Mouse (Mus musculus) forebrain, postnatal 0 days (tissue): ENCODE measurements around the gene Gabrb3. TPM values are rescaled to one million over a fixed set of nuclear protein-coding genes. Genes with fewer than 3 reads are reported as not detected.

Source experiments
- ATAC-seq: fragments of 200-750 bp; cut with Nextera tagmentation; 2 replicates; pipeline ENCODE4 v1.8.0; 2017; ENCODE audit warnings: mild to moderate bottlenecking, moderate library complexity
- DNase-seq: peaks from one replicate; pipeline ENCODE4 v3.0.0-alpha.2; 2015
- H3K27ac ChIP-seq: fragments of 300-500 bp; sonication (generic); 2 replicates; pipeline ENCODE4 v1.5.1; 2014; ENCODE audit warnings: low read depth, mild to moderate bottlenecking, antibody characterized with exemption, low read length, moderate library complexity, mixed read lengths
- H3K27me3 ChIP-seq: fragments of 300-500 bp; sonication (generic); 2 replicates; pipeline ENCODE4 v1.6.1; 2014; ENCODE audit warnings: mild to moderate bottlenecking, low read length, mixed read lengths; ENCODE audit not compliant: insufficient read depth
- H3K36me3 ChIP-seq: fragments of 300-500 bp; sonication (generic); 2 replicates; pipeline ENCODE4 v1.6.1; 2014; ENCODE audit warnings: mild to moderate bottlenecking, moderate library complexity; ENCODE audit not compliant: insufficient read depth
- H3K4me1 ChIP-seq: fragments of 300-500 bp; sonication (generic); 2 replicates; pipeline ENCODE4 v1.6.1; 2014; ENCODE audit warnings: antibody characterized with exemption; ENCODE audit not compliant: insufficient read depth
- H3K4me2 ChIP-seq: fragments of 300-500 bp; sonication (generic); 2 replicates; pipeline ENCODE4 v1.6.1; 2014; ENCODE audit warnings: low read depth, mild to moderate bottlenecking, moderate library complexity
- H3K4me3 ChIP-seq: fragments of 300-500 bp; sonication (generic); 2 replicates; pipeline ENCODE4 v1.5.1; 2014; ENCODE audit warnings: low read depth, low read length, mixed read lengths
- H3K9ac ChIP-seq: fragments of 300-500 bp; sonication (generic); 2 replicates; pipeline ENCODE4 v1.6.1; 2014; ENCODE audit warnings: mild to moderate bottlenecking
- H3K9me3 ChIP-seq: fragments of 300-500 bp; sonication (generic); 2 replicates; pipeline ENCODE4 v1.6.1; 2016; ENCODE audit warnings: low read length
- CTCF ChIP-seq: sonication (generic); IDR thresholded peaks from 2 replicates; pipeline ENCODE4 v1.5.1; 2016; ENCODE audit warnings: antibody characterized with exemption, control low read depth, low read depth
- whole genome bisulfite sequencing: fragments of 180-500 bp; shearing (Covaris S2); extraction: QIAGEN DNeasy Blood & Tissue Kit; methylation state at CpG from one replicate; pipeline ENCODE4 v1.1.7; 2014; 5-methylcytosine and 5-hydroxymethylcytosine counted together
- polyA plus RNA-seq: library from polyadenylated mRNA; unstranded; fragments of >200 nt; fragmentation: Nextera tagmentation; extraction: Ambion mirVana; gene quantifications from 2 replicates; pipeline ENCODE4 v1.2.1, GENCODE M21; 2015
- total RNA-seq: library from RNA; depleted of rRNA; stranded (reverse); fragments of >200 nt; gene quantifications from 2 replicates; pipeline ENCODE4 v1.2.3, GENCODE M21; 2014; rRNA removed

Gene Gabrb3
- total RNA-seq (159 and 198 TPM in 2 replicates), polyA plus RNA-seq (35.2 and 51.2 TPM in 2 replicates)

DNA sequence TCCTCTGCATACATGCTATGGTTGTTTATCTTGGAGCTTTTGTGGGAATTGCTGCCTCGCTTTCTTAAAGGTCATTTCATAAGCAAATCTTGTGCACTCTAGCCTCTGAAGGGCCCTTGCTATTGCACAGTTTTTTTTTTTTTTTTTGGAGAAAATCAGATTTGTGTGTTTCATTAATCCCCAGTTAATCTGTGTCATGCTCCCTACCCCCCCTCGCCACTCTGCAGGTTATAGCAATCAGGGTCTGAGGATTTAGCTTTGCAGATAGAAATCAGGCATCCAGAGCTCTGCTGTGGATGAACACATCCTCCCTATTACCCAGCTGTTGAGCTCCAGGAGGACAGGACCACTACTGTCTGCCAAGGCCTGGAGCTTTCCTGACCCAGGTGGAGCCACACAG is at the start of gene Gabrb3:
Gene Gabrb3, plus strand, starts transcription at position 301 of the 400 bp plus-strand sequence.
- H3K4me3 ChIP-seq: no peak within 1 kb of the TSS
- no peaks in the 10 kb centered on the region for H3K36me3 ChIP-seq
- no peak for TF ChIP-seq CTCF
- H3K27me3 ChIP-seq: no peaks in the 10 kb centered on the region
- no peak within 1 kb of the TSS for H3K4me2 ChIP-seq
- WGBS: 89% methylated on average over 2 of the region's 2 CpGs
- H3K9me3 ChIP-seq: no peaks in the 10 kb centered on the region
- DNase-seq: no peak
- H3K4me1 ChIP-seq: no peaks in the 10 kb centered on the region
- no peak within 1 kb of the TSS for H3K9ac ChIP-seq
- no peak within 1 kb of the TSS for H3K27ac ChIP-seq
- ATAC-seq: no peak

DNA sequence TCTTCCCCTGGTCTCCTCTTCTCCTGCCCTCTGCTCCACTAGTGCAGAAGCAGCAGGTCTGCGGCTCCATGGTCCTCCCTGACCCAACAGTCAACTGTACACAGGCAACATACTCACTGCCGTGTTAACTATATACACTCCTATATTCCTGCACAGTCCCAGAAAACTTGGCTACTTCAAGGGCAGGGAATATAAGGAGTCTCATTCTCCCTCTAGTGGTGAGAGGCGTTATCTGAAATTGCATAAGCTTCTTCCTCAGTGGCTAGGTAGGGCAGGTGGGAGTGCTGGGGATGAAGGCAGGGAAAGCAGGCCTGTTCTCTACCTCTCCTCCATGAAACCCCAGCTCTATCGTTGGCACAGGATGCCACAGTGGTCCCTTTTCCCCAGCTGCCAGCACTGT is 35.4 kb upstream of the Gabrb3 start:
- H3K9ac ChIP-seq: 0 out of 2 replicates have a peak overlapping the region, but pooled peaks have one; percentile 14
- H3K27ac ChIP-seq: no peak overlapping the region
- DNase-seq (peak; percentile 82), ATAC-seq (peak; percentile 65)
- no peaks in the 10 kb centered on the region for H3K27me3 ChIP-seq
- 30% methylated on average over 4 of the region's 4 CpGs for WGBS
- no peak overlapping the region for H3K4me3 ChIP-seq
- H3K9me3 ChIP-seq: no peaks in the 10 kb centered on the region
- H3K36me3 ChIP-seq: no peaks in the 10 kb centered on the region
- TF ChIP-seq CTCF: peak; percentile 92
- no peaks in the 10 kb centered on the region for H3K4me1 ChIP-seq
- peak overlapping the region; percentile 28 for H3K4me2 ChIP-seq

- ATAC-seq (peak; percentile 85), DNase-seq (peak; percentile 78)
- peak within 1 kb of the TSS; percentile 75 for H3K27ac ChIP-seq
- no peaks in the 10 kb centered on the region for H3K4me1 ChIP-seq
- peak within 1 kb of the TSS; percentile 70 for H3K4me3 ChIP-seq
- no peaks in the 10 kb centered on the region for H3K36me3 ChIP-seq
- under 1% methylated on average over 65 of the region's 71 CpGs for WGBS
- H3K27me3 ChIP-seq: no peaks in the 10 kb centered on the region
- no peaks in the 10 kb centered on the region for H3K9me3 ChIP-seq
- peak within 1 kb of the TSS; percentile 80 for H3K9ac ChIP-seq
- peak; percentile 45 for TF ChIP-seq CTCF
- H3K4me2 ChIP-seq: peak within 1 kb of the TSS; percentile 86
Observed at GRCm38 (mm10) chr7:57386517-57387340, 32.8 kb upstream of the Gabrb3 start, which contains the start of gene Gabrg3. Gene Gabrg3 (minus strand): TSS chr7:57387188.

- Histone ChIP-seq H3K27ac (peak overlapping the region; percentile 75), H3K9ac (peak overlapping the region; percentile 80), H3K27me3 (no peaks in the 10 kb centered on the region), H3K4me3 (peak overlapping the region; percentile 70), H3K4me1 (no peaks in the 10 kb centered on the region), H3K9me3 (no peaks in the 10 kb centered on the region), H3K4me2 (peak overlapping the region; percentile 86), H3K36me3 (no peaks in the 10 kb centered on the region)
- ATAC-seq (no peak), DNase-seq (no peak)
- TF ChIP-seq CTCF: peak; percentile 64
- WGBS: 9% methylated on average over 6 of the region's 6 CpGs
Observed at GRCm38 (mm10) chr7:57387341-57387654, 32.2 kb upstream of the Gabrb3 start.

DNA sequence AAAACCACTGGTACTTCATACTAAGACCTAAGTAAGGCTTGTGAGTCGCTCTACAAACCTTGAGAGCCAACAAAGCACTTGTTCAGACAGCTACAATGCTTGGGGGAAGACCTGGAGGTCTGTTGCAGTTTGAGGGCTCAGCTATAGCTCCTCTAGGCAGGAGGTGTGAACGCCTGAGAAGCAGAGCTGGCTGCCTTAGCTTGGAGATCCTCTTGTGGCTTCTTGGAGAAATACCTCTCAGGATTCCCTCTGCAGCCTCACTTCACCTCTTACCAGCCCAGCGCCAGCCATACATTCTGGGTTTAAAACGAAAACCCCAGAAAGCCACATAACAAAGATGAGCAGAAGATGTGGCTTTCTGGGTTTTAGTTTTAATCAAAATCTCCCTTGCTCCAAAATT is 29.4 kb upstream of the Gabrb3 start:
- Histone ChIP-seq H3K4me1 (no peaks in the 10 kb centered on the region), H3K9me3 (no peaks in the 10 kb centered on the region), H3K4me3 (no peak overlapping the region), H3K9ac (no peak overlapping the region), H3K27ac (no peak overlapping the region), H3K27me3 (no peaks in the 10 kb centered on the region), H3K36me3 (no peaks in the 10 kb centered on the region), H3K4me2 (no peak overlapping the region)
- ATAC-seq (no peak), DNase-seq (peak; percentile 51)
- WGBS: 43% methylated on average over 4 of the region's 4 CpGs
- TF ChIP-seq CTCF: peak; percentile 60

GRCm38 (mm10) chr7:57393551-57393950 is 25.9 kb upstream of the Gabrb3 start:
- H3K27me3 ChIP-seq: no peaks in the 10 kb centered on the region
- H3K9me3 ChIP-seq: no peaks in the 10 kb centered on the region
- H3K4me2 ChIP-seq: no peak overlapping the region
- 86% methylated on average over 4 of the region's 4 CpGs for WGBS
- no peak overlapping the region for H3K4me3 ChIP-seq
- no peaks in the 10 kb centered on the region for H3K4me1 ChIP-seq
- no peaks in the 10 kb centered on the region for H3K36me3 ChIP-seq
- H3K27ac ChIP-seq: no peak overlapping the region
- TF ChIP-seq CTCF: no peak
- DNase-seq (no peak), ATAC-seq (no peak)
- H3K9ac ChIP-seq: no peak overlapping the region

DNA sequence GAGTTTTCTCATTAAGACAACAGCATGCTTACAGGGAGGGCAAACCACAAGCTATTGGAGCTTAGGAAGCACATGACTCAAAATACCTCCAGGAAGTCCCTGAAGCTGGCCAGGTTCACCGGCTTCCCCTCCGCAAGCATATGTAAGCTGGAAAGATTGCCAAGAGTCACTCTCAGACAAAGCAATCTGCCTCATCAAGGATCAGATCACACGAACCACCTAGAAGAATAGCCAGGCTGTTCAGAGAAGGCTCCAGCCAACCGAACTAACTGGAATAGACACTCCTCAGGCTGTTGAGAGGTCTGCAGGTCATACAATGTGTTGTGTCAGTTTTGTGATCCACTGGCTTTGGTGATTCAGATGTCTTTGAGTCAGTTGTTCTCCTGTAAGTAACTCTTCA is 8.3 kb upstream of the Gabrb3 start:
- Histone ChIP-seq H3K36me3 (no peaks in the 10 kb centered on the region; the same call in 1 of the 2 replicates), H3K4me3 (no peak overlapping the region), H3K4me2 (no peak overlapping the region), H3K4me1 (no peaks in the 10 kb centered on the region), H3K27me3 (no peaks in the 10 kb centered on the region), H3K9ac (no peak overlapping the region), H3K27ac (no peak overlapping the region), H3K9me3 (no peaks in the 10 kb centered on the region)
- no peak for TF ChIP-seq CTCF
- no peak for ATAC-seq
- no peak for DNase-seq
- WGBS: 64% methylated on average over 4 of the region's 4 CpGs
